Mouse (Mus musculus) neural tube, postnatal 0 days (tissue): Measurements from ENCODE around the gene Dcun1d1. TPM values are rescaled to one million over a fixed set of nuclear protein-coding genes. Genes with fewer than 3 reads are reported as not detected.

Experiments
- polyA plus RNA-seq: library from polyadenylated mRNA; unstranded; fragments of >200 nt; fragmentation: Nextera tagmentation; extraction: Ambion mirVana; gene quantifications from 2 replicates; pipeline ENCODE4 v1.2.1, GENCODE M21; 2015

Dcun1d1 gene
- 85.8 and 97.9 TPM in 2 replicates for polyA plus RNA-seq

GRCm38 (mm10) chr3:35937345-35937744, at the start of gene Dcun1d1:
Gene Dcun1d1 (minus strand): TSS chr3:35937445.

Other genes starting within 250 kb of the Dcun1d1 start
- gene Atp11b, start 183.3 kb downstream of the Dcun1d1 start, polyA plus RNA-seq: 30.5 and 38.6 TPM in 2 replicates
- 22.5 and 24.6 TPM in 2 replicates for gene Mccc1, start 63.2 kb upstream of the Dcun1d1 start, polyA plus RNA-seq
- gene Ccdc144b, start 116.1 kb upstream of the Dcun1d1 start, polyA plus RNA-seq: not detected in 2 replicates
- 69.2 and 72.7 TPM in 2 replicates for gene Acad9, start 128.5 kb upstream of the Dcun1d1 start, polyA plus RNA-seq
- 11.3 and 13.6 TPM in 2 replicates for gene D3Ertd254e, start 213.6 kb upstream of the Dcun1d1 start, polyA plus RNA-seq